Mouse (Mus musculus) granulocyte monocyte progenitor cell, adult 5-6 weeks (primary cell): Measurements from ENCODE around the gene Dagla. TPM values are rescaled to one million over a fixed set of nuclear protein-coding genes. Genes with fewer than 3 reads are reported as not detected.

Experiments
- ATAC-seq: replicated peaks from 2 replicates; pipeline ENCODE4 v1.8.0; 2016; ENCODE audit warnings: mild to moderate bottlenecking, moderate TSS enrichment, inconsistent platforms; ENCODE audit not compliant: poor library complexity, severe bottlenecking
- total RNA-seq, 2 experiments: library from RNA; stranded (forward) in 1 of 2; stranded (reverse) in 1 of 2; fragments of 200-712, 200-1000 nt in 1 of 2; fragments of >200 nt in 1 of 2; fragmentation: Nextera tagmentation in 1 of 2; gene quantifications; 2 replicates each; pipeline ENCODE4 v1.2.3; 2014 to 2017

The Dagla gene
- total RNA-seq, 2 experiments from 2014 or later = 0.26 TPM; not detected in 1

DNA sequence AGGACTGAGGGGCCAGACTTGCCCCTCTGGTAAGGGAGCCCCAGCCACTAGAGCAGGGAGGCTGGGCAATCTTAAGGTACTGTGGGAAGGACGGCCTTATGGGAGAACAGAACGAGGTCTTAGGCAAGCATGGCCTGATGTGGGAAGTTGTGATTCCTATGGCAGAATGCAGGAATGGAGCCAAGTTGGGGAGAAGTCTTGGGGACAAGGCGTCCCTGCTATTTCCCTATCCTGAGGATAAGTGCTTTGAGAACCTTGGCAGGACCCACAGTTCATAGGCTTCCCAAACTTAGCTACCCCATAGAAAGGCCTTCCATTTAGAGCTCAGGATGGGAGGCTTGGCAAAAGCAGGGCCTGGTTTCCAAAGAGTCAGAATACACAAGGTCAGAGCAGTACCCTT lies 95.8 kb downstream of the Dagla start:
- no peak for ATAC-seq

DNA sequence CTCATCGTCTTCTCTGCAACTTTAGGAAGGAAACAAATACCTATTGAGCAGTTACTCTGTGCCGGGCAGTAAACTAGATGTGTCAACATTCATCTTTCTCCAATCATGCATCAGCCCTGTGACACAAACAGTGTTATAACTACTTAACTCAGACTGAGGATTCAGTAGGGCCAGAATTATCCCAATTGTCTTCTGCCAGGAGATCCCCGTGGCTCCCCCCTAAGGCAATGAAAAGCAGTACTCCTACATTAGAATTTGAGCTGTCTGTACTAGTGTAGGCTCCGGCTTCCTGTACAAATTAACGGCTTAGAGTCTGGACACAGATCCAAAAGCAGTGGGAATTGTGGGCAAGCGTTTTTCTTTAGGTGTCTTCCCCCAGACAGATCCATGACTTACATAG lies 99.6 kb downstream of the Dagla start:
- no peak for ATAC-seq

DNA sequence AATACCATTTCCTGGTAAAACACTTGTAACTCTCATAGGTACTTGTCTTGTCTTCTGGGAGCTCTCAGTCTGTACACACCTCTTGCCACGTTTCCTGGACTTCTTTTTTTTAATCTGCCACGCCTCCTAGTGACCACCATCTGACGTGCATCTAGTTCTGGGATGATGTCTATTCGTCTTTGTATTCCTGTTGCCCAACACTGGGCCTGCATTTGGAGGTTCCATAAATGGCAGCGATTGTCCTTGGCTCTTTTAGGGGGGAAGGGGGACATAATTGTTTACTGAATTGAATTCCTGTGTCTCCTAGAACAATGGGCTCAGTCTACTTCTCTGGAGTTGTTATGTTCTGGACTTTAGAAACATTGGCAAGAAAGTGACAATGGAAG lies 100.1 kb downstream of the Dagla start:
- peak; percentile 79 for ATAC-seq

DNA sequence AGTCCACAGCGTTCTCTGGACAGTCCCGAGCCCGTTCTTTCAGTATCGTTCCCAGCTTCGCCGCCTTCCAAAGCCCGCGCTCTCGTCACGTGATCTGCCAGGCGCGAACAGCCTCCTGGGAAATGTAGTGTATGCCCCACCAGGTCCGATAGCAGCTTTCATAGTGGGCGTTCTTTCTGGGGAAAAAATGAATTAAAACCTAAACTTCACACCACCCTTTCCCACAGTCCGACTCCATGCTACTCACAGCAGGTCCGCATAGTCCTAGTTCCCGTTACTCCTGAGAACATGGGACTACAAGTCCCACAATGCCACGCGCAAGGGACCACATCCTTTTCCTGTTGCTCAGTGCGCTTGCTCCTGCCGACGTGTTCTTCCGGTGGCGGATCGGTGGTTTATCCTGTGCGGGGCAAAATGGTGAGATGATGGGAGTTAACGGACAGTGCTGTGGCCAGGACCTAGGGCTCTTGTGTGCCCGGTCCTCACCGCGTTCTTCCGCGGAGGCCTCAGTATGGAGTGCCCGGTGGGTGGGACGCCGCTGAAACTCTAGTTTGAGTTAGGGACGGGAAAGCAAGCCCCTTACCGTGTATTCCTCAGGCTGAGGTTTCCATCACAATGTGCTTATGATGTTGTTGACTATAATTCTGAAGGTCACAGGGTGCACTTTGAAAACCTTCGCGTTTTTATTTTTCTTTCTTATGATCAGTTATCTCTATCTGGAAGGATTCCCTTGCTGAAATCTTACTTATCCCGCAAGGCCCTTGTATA lies 100.6 kb downstream of the Dagla start, which contains the start of the genes Tmem258 and Fen1:
TSS of gene Tmem258 (plus strand) at position 167 of the 768 bp plus-strand sequence.
TSS of gene Fen1 (minus strand) at position 322 of the 768 bp plus-strand sequence.
- ATAC-seq = peak; percentile 82

DNA sequence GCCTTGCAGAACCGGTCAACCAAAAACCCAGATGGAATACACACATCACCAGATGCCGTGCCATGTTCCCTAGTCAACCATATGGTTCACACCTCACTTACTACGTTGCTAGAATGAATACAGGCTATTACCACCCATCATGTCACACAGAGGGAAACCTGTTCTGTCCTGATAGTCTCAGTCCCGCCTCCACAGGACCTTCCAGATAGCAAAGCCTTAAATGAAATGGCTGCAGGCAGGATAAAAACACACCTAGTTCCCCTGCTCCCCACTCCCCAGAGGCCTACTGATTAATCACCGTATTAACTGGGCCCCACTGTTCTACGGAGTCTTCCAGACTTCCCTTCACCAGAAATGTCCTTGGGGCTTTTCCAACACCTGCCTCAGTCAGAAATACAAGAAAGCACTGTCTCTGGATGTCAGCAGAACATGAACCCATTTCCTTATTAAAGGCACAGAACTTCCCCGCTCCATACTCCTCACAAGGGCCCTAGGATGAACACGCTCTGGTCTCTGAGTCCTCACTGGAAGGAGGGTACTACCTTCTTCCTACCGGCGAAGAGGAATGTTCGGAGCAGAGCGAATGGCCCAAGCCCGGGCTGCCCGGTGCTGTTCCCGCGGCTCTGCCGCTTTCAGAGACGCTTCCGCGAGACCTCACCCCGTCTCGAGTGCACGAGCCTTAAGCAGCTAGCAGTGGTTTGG lies 101.4 kb downstream of the Dagla start:
- ATAC-seq = no peak

DNA sequence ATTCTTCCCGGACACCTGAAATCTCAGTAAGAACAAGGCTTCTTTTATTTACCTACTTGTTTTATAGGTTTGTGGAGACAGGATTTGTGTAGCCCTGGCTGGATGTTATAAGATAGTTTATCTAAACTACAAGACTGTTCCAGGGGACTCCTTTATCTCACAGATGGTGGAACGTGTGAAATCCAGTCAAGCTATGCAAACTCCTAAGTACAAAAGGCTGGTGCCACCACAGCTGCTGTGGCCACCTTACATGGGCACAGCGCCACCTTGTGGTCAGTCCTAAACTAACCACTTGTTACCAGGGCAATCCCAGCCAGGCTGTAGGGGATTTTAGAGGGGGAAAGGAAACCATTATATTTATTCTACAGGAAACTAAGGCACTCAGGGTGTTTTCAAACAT lies 106.0 kb downstream of the Dagla start:
- peak; percentile 61 for ATAC-seq

DNA sequence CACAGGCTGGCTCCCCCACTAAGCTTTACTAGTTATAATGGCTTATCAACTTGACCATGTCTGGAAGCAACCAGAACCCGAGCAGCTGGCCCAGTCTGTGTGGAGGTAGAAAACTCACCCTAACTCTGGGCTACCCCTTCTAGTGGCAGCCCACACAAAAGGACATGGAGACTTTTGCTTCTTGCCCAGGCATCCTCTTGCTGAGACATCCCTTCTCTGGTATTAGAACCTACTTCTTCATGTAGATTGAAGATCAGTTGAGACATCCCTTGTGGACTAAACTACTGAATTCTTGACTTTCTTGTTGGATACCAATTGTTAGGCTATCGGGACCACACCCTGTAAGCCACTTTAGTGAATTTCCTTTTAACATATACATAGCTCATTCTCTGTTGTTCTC lies 106.4 kb downstream of the Dagla start:
- ATAC-seq = no peak

DNA sequence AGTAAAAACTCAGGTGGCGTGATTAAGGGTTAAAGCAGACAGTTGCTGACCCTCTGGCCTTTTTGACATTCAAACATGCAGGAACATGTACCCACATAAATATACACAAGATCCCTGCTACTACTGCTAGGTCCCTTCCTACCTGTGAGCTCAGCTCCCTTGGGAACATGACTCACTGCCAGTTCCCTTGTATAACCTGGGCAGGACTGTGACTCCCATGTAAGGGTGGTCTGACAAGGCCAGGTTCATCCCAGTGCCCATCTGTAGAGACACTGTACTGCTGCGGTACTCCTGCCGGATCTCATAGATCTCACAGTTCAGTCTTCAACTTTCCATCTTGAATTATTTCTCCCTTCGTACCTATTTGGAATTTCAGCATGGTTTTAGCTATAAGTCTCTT lies 107.5 kb downstream of the Dagla start:
- ATAC-seq = no peak

Other genes with a start within 250 kb of the Dagla start
- 4.8 and 5.5 TPM in 2 replicates for gene Fads2, start 203.1 kb downstream of the Dagla start, total RNA-seq (2014; fragmentation: Nextera tagmentation)
- 3.7 and 5.4 TPM in 2 replicates for gene Fads2, start 203.1 kb downstream of the Dagla start, total RNA-seq (2017)
- 11.3 and 14.5 TPM in 2 replicates for gene Fads1, start 122.0 kb downstream of the Dagla start, total RNA-seq (2014; fragmentation: Nextera tagmentation)
- 9.7 and 18.5 TPM in 2 replicates for gene Fads1, start 122.0 kb downstream of the Dagla start, total RNA-seq (2017)
- gene Tmem258, start 100.9 kb downstream of the Dagla start, total RNA-seq (2014; fragmentation: Nextera tagmentation) = 356 and 442 TPM in 2 replicates
- 191 and 246 TPM in 2 replicates for gene Tmem258, start 100.9 kb downstream of the Dagla start, total RNA-seq (2017)
- 82.9 and 89.7 TPM in 2 replicates for gene Fen1, start 100.7 kb downstream of the Dagla start, total RNA-seq (2014; fragmentation: Nextera tagmentation)
- 145 and 160 TPM in 2 replicates for gene Fen1, start 100.7 kb downstream of the Dagla start, total RNA-seq (2017)
- not detected in 2 replicates for gene Myrf, start 64.1 kb downstream of the Dagla start, total RNA-seq (2014; fragmentation: Nextera tagmentation)
- not detected in 2 replicates for gene Myrf, start 64.1 kb downstream of the Dagla start, total RNA-seq (2017)
- gene Syt7, start 84.2 kb upstream of the Dagla start, total RNA-seq (2014; fragmentation: Nextera tagmentation) = not detected in 2 replicates
- gene Syt7, start 84.2 kb upstream of the Dagla start, total RNA-seq (2017) = not detected in 2 replicates
- not detected in 2 replicates for gene Lrrc10b, start 152.6 kb upstream of the Dagla start, total RNA-seq (2014; fragmentation: Nextera tagmentation)
- gene Lrrc10b, start 152.6 kb upstream of the Dagla start, total RNA-seq (2017) = 0.34 TPM in 1 of 2 replicates, not detected in the other
- 1.2 TPM in 1 of 2 replicates, not detected in the other for gene Ppp1r32, start 178.1 kb upstream of the Dagla start, total RNA-seq (2014; fragmentation: Nextera tagmentation)
- gene Ppp1r32, start 178.1 kb upstream of the Dagla start, total RNA-seq (2017) = not detected in 2 replicates
- gene Cpsf7, start 220.4 kb upstream of the Dagla start, total RNA-seq (2014; fragmentation: Nextera tagmentation) = 73.3 and 88.9 TPM in 2 replicates
- gene Cpsf7, start 220.4 kb upstream of the Dagla start, total RNA-seq (2017) = 34.5 and 36.4 TPM in 2 replicates
- gene Sdhaf2, start 221.3 kb upstream of the Dagla start, total RNA-seq (2014; fragmentation: Nextera tagmentation) = 42.9 and 44.4 TPM in 2 replicates
- gene Sdhaf2, start 221.3 kb upstream of the Dagla start, total RNA-seq (2017) = 48.7 and 58.9 TPM in 2 replicates